Mouse (Mus musculus) embryo, embryonic 9.5 days (tissue): Measurements from ENCODE around the gene Rxfp4.

Source experiments
- DNase-seq: peaks from one replicate; pipeline ENCODE4 v3.0.0-alpha.2; 2017; ENCODE audit errors: extremely low spot score

Gene Rxfp4

DNA sequence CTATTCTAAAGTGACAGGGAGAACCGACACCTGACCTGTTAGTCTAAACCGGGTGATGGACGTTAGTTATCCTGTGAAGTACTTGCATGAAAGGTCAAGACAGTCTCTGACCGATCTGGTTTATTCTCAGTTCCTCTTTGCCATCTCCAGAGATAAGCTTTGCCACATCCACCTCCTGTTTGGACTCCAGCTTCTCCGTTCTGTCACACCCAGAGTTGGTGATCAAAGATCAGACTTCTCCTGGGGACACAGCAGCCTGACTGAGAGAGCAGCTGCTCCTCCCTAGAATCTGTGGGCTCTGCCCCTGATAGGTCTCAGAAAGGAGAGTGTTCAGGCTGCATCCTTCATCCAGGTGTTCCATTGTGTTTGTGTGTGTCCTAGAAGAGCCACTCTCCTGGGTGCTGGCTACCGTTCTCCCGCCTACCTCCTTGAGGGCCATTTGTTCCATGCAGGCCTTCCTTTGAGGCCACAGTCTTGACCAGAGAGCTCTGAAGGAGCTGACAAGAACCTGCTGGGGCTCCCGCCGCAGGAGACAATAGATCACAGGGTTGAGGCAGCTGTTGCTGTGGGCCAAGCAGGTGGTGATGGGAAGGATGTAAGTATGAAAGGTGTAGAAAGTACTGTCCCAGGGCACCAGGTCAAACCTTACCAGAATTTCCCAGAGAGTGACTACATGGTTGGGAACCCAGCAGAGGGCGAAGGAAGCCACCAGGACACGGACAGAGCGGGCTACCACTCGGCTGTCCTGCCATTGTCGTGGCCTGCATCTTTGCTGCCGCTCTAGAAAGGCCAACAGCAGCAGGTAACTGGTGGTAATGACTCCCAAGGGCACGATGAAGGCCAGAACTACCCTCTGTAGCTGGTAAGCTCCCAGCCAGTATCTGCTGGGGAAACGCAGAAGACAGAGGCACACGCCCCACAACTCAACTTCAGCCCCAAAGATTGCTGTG, 998 bp downstream of the Rxfp4 start:
- DNase-seq = no peak

- DNase-seq = no peak
These were observed 2.0 kb downstream of the Rxfp4 start for GRCm38 (mm10) chr3:88650713-88651504.

- no peak for DNase-seq
These were observed 3.0 kb downstream of the Rxfp4 start for GRCm38 (mm10) chr3:88649967-88650366.

GRCm38 (mm10) chr3:88649186-88649585, 3.8 kb downstream of the Rxfp4 start:
- DNase-seq = no peak

DNA sequence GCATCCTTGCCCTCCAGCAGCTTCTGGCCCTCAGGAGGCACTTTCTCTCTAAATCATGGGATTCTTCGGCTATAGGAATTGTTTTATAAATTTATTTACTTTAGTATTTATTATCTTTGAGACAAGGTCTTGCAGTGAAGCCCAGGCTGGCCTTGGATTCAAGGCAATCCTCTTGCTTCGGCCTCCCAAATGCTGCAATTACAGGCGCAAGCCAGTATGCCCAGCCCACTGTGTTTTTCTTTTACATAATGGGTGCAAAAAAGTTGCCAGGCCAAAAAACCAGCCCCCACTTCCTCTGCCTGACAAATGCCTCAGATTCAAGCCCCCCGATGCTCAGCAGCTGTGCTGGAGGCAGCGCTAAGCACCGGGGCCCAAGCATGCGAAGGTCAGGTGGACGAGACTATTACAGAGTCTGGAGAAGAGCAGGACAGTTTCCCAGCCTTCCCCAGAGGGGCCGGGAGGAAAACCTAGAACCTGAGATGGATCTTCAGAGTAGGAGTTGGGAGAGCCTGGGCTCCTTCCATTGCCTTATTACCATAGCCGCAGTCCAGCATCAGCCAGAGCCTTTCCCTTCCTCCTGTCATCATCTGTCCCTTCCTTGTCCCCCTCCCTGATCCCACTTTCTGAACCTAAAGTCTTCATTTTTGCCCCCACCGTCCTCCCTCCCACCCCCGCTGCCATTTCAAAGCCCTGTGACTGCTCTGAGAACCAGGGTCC, 4.3 kb downstream of the Rxfp4 start:
- no peak for DNase-seq

DNA sequence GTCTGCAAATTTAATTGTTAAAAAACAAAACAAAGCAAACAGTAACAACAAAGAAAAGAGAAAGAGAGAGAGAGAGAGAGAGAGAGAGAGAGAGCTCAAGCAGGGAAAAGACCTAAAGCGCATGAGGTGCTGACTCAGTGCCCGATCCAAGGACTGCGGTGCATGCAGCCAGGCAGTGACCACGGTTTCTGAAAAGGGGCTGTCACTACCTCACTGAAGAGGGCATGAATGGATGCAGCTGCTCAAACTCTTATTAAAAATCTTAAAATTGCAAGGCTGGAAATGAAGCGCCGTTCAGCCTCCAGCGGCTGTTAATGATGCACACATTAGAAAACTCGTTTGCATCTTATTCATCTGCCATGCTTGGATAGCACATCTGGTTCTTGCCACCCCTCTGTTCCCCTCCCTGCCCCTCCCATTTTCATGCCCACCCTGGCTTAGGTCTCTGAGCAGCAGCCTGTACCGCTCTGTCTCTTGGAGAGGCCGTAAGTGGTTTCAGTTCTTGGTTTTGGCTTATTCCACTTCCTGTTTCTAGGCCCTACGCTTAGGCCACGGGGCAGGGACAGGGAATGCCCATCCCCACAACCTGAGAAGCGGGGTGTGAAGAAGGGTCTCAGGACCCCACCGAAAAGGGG, 5.0 kb downstream of the Rxfp4 start:
- no peak for DNase-seq

DNA sequence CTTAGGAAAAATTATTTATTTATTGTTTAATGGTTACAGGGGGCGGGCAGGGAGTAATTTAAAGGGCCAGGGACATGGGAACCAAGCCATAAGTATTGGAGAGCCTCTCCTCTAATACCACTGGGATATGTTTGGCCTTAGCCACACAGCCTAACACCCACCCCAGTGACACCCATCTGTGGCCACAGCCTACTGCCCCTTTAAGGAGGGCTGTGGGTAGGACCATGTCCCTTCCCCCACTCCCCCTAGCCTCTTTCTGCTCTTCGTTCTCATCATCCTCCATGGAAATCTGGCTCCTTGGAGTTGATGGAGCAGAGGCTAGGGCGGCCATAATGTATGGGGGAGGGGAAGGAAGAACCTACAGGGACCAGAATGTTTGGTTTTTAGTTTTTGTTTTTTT, 5.9 kb downstream of the Rxfp4 start:
- DNase-seq = no peak

GRCm38 (mm10) chr3:88646426-88646995, 6.4 kb downstream of the Rxfp4 start:
- no peak for DNase-seq

- no peak for DNase-seq
These were observed 7.0 kb downstream of the Rxfp4 start for GRCm38 (mm10) chr3:88645937-88646336.

DNA sequence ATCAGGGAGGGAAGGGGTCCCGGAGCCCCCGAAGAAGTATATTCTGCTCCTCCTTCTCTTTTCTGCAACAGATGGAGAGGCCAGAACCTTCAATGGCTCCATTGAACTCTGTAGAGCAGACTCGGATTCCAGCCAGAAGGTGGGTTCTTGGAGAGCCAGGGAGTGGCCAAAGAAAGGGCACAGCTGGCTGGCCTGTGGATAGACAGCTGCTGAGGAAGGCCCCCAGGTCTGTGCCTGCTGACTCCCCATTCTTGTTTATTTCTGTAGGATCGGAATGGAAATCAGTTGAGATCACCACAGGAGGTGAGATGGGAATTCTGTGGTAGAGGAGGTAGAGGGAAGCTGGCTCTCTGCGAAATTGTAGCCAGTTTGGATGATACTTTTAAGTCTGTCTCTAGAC, 9.9 kb downstream of the Rxfp4 start:
- DNase-seq = no peak

DNA sequence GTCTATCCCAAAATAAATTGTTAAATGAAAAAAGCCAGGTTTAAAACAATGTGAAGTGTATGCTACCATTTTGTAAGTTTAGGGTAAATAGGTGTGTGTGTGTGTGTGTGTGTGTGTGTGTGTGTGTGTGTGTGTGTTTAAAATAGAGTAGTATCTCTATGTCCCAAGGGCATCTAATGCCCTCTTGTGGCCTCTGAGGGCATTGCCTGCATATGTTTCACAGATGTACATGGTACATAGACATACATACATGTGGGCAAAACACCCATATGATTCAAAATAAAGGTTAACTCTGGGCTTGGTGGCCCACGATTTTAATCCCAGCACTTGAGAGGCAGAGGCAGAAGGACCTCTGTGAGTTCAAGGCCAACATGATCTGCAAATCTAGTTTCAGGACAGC, 12.3 kb downstream of the Rxfp4 start:
- peak; percentile 42 for DNase-seq

- no peak for DNase-seq
These were observed 13.7 kb downstream of the Rxfp4 start for GRCm38 (mm10) chr3:88639239-88639638.

- DNase-seq = no peak
These were observed 15.8 kb downstream of the Rxfp4 start for GRCm38 (mm10) chr3:88637134-88637533.

GRCm38 (mm10) chr3:88636555-88636986, 16.4 kb downstream of the Rxfp4 start:
- no peak for DNase-seq

DNA sequence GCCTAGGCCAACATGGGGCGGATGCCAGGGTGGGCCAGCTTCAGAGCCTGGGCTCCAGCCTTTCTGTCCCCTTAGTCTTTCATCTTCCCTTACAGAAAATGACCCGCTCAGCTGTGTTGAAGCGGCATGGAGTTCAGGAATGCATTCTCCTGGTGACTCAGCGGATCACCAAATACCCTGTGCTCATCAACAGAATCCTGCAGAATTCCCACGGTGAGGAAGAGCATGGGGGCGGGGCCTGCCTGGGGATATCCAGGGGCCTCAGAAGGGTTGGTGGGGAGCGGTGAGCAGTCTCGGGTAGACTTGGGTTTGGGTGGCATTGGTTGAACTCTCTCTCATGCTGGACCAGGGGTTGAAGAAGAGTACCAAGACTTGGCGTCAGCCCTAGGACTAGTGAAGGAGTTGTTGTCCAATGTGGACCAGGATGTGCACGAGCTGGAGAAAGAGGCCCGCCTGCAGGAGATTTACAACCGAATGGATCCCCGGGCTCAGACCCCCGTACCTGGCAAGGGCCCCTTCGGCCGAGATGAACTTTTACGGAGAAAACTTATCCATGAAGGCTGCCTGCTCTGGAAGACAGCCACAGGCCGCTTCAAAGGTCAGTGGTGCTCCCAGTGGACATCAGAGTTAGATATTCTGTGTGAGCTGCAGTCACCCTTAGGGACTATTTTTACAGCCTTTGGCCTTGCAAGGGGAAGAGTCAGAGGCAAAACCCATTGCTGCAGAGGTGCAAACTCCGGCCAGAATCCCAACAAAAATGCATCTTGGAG, 17.3 kb downstream of the Rxfp4 start:
- no peak for DNase-seq

GRCm38 (mm10) chr3:88633056-88633455, 19.9 kb downstream of the Rxfp4 start:
- no peak for DNase-seq

GRCm38 (mm10) chr3:88631921-88632587, 20.9 kb downstream of the Rxfp4 start:
- no peak for DNase-seq

GRCm38 (mm10) chr3:88630849-88631341, 22.0 kb downstream of the Rxfp4 start:
- no peak for DNase-seq

DNA sequence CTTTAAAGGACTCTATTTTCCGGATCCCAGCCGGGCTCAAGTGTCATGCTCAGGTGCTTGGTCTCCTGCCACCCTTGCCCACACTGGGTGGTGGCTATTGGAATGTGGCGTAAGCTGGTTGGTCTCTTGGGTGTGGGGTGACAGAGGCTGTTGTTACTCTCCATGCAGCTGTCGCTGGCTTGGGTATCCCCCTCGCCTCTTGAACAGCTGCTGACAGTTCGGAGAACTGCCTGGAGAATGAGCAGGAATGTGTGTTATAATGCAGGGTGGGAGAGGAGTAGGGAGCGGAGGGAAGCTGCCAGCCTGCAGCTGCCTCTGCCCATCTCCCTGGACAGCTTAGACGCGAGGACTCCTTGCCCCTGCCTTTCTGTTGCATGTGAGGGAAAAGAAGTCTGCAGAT, 22.9 kb downstream of the Rxfp4 start:
- DNase-seq = no peak

DNA sequence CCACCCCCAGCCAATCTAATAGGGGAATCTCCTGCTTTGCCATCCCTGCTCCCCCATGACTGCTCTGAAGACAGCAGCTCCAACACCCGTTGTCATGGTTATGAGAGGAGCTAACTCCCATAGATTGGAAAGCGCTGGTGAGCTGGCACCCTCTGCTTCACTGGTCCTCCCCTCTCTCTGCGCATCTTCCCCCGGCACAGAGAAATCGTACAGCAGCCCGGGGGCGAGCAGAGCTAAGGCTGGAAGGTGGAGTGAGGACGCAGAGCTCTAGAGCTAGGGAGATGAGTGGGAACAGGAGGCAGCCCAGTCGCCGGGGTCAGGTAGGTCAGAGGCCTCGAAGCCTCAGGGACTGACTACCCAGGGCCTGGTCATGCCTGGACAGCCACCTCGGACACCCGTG, 23.7 kb downstream of the Rxfp4 start:
- DNase-seq = no peak
